Mouse (Mus musculus): ENCODE results near the gene Rab4b.

DNA sequence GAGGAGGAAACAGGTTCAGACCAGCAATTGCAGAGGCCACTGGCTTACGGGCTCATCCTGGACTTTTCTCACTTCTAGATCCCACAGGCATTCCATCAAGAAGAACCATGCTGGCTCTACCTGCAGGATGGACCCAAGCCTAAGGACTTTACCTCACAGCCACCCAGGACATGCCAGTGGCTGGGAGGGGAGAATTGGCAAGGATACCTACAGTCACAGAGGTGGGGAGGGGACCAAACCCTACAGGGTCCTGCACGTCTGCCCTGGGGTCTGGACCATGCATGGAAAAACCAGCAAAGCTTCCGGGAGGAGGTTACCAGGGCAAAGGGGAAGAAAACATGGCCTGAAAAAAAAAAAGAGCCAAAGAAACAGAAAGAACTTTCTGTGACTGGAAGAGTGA is 7.7 kb downstream of the Rab4b start:
- no peak for TF ChIP-seq CTCF (IDR thresholded peaks at IDR 0.05; ENCODE audit: extremely low read depth, insufficient read length, insufficient replicate concordance, low read depth, low read length)
- no peak for TF ChIP-seq POLR2A (IDR thresholded peaks at IDR 0.05; ENCODE audit: low read depth, low read length)
